19 mouse cellular contexts compared by ENCODE assay signal in the genomic region with DNA sequence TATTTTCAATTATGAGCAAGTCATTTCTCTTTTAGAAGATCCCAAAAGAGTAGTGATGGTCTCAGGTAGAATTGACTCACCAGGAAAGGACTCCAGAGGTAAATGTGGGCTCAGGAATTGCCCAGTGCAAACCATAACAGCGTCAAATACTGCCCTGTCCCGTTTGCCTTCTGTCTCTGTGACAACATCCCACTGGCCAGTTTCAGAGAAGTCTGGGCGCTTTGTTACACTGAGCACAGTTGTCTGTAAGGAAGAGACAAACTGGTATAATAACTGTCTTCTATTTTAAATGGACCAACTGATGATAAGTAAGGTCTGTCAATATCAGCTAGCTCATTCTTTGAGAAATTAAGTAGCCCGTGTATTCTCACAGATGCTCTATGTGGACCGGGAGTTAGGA. TPM values are rescaled to one million over a fixed set of nuclear protein-coding genes. Genes with fewer than 3 reads are reported as not detected.
"Had no signal": no experiment of that assay in that cellular context is flagged by ENCODE, and none has a peak within 500 bp of the region (broad histone marks: within the 10 kb centered on the region; RNA-seq: fewer than 3 reads in every experiment).

No protein-coding gene starts in this region.

- H3K4me1 ChIP-seq: neural tube, embryonic 13.5 days; neural tube, embryonic 15.5 days; stomach, embryonic 15.5 days had no signal

- H3K9me3 ChIP-seq: neural tube, embryonic 13.5 days; neural tube, embryonic 15.5 days; stomach, embryonic 15.5 days had no signal

- H3K36me3 ChIP-seq: neural tube, embryonic 13.5 days; neural tube, embryonic 15.5 days; stomach, embryonic 15.5 days had no signal

- H3K27ac ChIP-seq: neural tube, embryonic 13.5 days; neural tube, embryonic 15.5 days; stomach, embryonic 15.5 days; stomach, postnatal 0 days had no signal

- H3K9ac ChIP-seq: neural tube, embryonic 13.5 days; neural tube, embryonic 15.5 days; stomach, embryonic 15.5 days had no signal

- DNase-seq: retina, postnatal 1 day; right cerebral cortex, adult 18-20 months; right cerebral cortex, postnatal 14 days; right cerebral cortex, postnatal 25 days; right cerebral cortex, postnatal 4 days; spleen, adult 18-20 months; thymus, adult 18-20 months; thymus, adult 2 months; thymus, postnatal 14 days; thymus, postnatal 25 days; thymus, postnatal 36 days; thymus, postnatal 4 days had no signal

- H3K4me2 ChIP-seq: neural tube, embryonic 13.5 days; neural tube, embryonic 15.5 days; stomach, embryonic 15.5 days had no signal

- H3K4me3 ChIP-seq: neural tube, embryonic 13.5 days; neural tube, embryonic 15.5 days; stomach, embryonic 15.5 days had no signal

- H3K27me3 ChIP-seq: neural tube, embryonic 13.5 days; neural tube, embryonic 15.5 days; stomach, embryonic 15.5 days had no signal

RNA-seq across cellular contexts. Expression of gene Fmo4, which starts 6.3 kb away (rescaled TPM):
- total RNA-seq: neutrophil, adult 5-6 weeks had no signal
- polyA plus RNA-seq: spleen, adult 2 months; stomach, embryonic 14.5 days had no signal

RNA-seq across cellular contexts. Expression of gene Fmo1, which starts 59.0 kb away (rescaled TPM):
- total RNA-seq: neutrophil, adult 5-6 weeks had no signal
